Comparison of ENCODE assay signal across 8 mouse cellular contexts in the genomic region with DNA sequence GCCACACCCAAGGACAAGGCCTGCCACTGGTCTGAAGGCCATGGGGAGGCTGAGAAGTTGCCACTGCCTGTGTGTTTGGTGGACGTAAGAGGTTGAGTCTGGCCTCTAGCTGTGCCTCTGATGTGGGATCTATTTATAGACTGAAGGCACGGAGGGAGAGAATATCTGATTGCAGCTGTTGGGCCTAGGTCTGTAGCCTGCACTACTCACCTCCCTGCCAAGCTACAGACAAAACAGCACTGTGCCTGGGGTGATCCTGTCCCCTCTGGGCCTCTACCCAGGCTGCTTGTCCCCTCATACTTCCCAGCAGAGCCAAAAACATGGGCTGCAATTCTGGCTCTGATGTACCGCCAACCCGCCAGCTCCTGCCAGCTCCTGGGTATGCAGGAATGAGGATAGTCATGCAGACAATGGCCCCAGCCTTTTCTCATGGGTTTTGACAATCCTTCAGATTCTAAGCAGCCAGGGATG. TPM values are rescaled to one million over a fixed set of nuclear protein-coding genes. Genes with fewer than 3 reads are reported as not detected.
DNase-seq lines count a peak whose midpoint lies in the region.

No protein-coding gene starts in this region.

- peak; percentile 17 for DNase-seq in retina, postnatal 1 day
- no peak for DNase-seq in retina, embryonic 14.5 days (ENCODE audit: low spot score)
- DNase-seq in frontal cortex, postnatal 14 days (ENCODE audit: low spot score in 2 of 2), result peak; percentile 35 to 55
- peak; percentile 58 for DNase-seq in heart, postnatal 4 days
- peak; percentile 34 for DNase-seq in lung, postnatal 14 days
- no peak for DNase-seq in kidney, postnatal 4 days
- DNase-seq in urinary bladder, postnatal 14 days (ENCODE audit: low spot score), result no peak
- DNase-seq in thymus, adult 18-20 months, result no peak

RNA-seq across cellular contexts. Expression of a gene that starts 26.8 kb away (rescaled TPM):
- 10 to 100 TPM; 24.3 to 24.8 TPM for total RNA-seq in heart, postnatal 4 days (2021)

Comparison
In these comparisons a context has a peak if more than half of its experiments do, and no peak if none do; other contexts are left out.
1. DNase-seq: peak in retina, postnatal 1 day (single experiment), frontal cortex, postnatal 14 days (2 of 2), heart, postnatal 4 days (single experiment) and lung, postnatal 14 days (single experiment); none in retina, embryonic 14.5 days (single experiment), kidney, postnatal 4 days (0 of 2), urinary bladder, postnatal 14 days (single experiment) and thymus, adult 18-20 months (0 of 2).